Mouse (Mus musculus): Measurements from ENCODE around the gene Nckap5. TPM values are rescaled to one million over a fixed set of nuclear protein-coding genes. Genes with fewer than 3 reads are reported as not detected.

Gene Nckap5
- polyA plus RNA-seq, 1 experiment, result 0.49 TPM

DNA sequence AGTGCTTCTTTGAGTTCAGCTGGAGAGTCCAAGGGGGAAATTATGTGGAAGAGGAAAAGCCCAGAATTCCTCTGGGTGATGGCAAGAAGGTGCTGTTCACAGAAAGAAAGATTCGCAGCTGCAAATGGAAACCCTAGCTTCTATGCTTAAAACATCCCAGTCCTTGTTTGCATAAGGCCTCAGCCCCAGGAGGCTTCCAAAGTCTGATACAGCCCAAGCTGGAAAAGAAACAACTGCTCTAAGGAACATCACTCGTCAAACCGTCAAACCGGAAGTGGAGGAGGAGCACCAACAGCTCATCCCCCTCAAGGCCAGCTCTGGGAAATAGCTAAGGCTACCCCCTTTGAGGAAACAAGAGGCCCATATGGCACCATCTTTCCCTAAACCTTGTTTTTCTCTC, 286.1 kb downstream of the Nckap5 start:
- no peaks in the 10 kb centered on the region for H3K36me3 ChIP-seq (replicated peaks; ENCODE audit: low read length)
- peaks cover 9% of the 10 kb centered on the region for H3K27me3 ChIP-seq (replicated peaks)
- H3K4me3 ChIP-seq (replicated peaks), result no peak overlapping the region
- peaks cover 9% of the 10 kb centered on the region; the same call in 1 of the 2 replicates for H3K9me3 ChIP-seq
- 0 out of 2 replicates have a peak, but pooled peaks cover 3% of the 10 kb centered on the region for H3K4me1 ChIP-seq
- TF ChIP-seq FLI1 (IDR thresholded peaks at IDR 0.05; ENCODE audit: low read length), result no peak
- TF ChIP-seq GATA1 (IDR thresholded peaks at IDR 0.05; ENCODE audit: borderline replicate concordance, low read length), result no peak

DNA sequence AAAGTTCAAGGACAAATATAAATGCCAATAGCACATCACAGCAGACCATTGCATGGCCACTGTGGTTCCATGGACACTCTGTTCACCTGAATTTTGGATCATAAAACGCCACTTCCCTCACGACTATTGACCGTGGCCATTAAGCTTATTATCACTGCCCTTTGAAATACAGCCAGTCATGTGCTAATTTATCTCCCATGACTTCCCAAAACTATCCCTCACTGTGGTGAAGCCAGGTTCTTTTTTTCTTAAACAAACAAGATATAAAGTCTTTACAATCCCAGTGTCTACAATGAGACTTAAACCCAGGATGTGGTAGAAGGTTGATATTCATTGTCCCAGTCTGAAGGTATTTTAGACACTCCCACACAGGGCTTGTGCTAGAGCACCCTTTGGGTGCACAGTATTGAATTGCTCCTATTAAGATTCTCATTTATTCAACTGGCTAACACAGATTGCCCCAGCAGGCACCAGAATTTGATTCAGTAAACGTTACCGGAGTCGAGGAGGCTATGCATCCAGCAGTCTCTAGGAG, 293.3 kb downstream of the Nckap5 start:
- H3K36me3 ChIP-seq (replicated peaks; ENCODE audit: low read length), result no peaks in the 10 kb centered on the region
- H3K4me3 ChIP-seq (replicated peaks), result no peak overlapping the region
- TF ChIP-seq GATA1 (IDR thresholded peaks at IDR 0.05; ENCODE audit: borderline replicate concordance, low read length) (no peak), FLI1 (IDR thresholded peaks at IDR 0.05; ENCODE audit: low read length) (no peak)
- H3K9me3 ChIP-seq, result peaks cover 5% of the 10 kb centered on the region; the same call in 1 of the 2 replicates
- H3K4me1 ChIP-seq, result peaks cover 3% of the 10 kb centered on the region
- H3K27me3 ChIP-seq (replicated peaks), result peaks cover 10% of the 10 kb centered on the region

DNA sequence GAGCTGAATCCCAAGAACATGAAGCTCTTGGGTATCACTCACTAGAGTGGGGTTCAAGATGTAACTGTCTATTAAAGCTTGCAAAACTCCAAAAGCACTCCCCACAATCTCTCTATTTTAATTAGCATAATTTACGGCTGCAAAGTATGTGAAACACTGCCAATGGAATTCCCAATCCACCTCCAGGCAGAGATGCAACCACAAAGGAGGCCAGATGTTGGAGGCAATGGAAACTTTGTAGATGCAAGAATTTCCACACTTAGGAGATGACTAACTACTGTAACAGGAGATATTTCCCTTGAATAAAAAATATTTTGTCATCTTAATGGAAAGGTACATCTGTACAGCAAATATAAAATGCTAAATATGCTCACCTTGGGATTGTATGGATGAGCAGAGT, 295.1 kb downstream of the Nckap5 start:
- Histone ChIP-seq H3K4me1 (peaks cover 3% of the 10 kb centered on the region), H3K36me3 (replicated peaks; ENCODE audit: low read length) (no peaks in the 10 kb centered on the region)

DNA sequence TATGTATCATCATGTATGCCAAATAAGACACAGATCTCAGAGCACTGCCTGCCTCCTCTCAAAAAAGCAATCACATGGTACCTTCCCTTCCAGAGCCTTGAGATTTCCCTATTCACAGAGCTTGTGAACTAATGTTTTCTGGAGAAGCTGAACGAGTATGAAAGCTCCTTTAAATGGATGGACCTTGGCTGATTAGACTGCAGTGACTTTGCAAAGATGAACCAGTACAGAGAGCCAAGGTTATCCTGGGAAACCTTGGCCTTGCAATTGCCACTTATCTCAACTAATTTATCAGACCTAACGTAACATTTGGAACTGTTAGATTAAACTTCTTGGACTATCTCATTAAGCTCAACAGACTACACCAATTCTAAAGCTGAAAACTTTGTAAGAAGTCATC, 296.6 kb downstream of the Nckap5 start:
- TF ChIP-seq GATA1 (IDR thresholded peaks at IDR 0.05; ENCODE audit: borderline replicate concordance, low read length) (no peak), FLI1 (IDR thresholded peaks at IDR 0.05; ENCODE audit: low read length) (no peak)
- Histone ChIP-seq H3K4me3 (replicated peaks) (no peak overlapping the region), H3K27me3 (replicated peaks) (peaks cover 2% of the 10 kb centered on the region), H3K9me3 (no peaks in the 10 kb centered on the region), H3K36me3 (replicated peaks; ENCODE audit: low read length) (no peaks in the 10 kb centered on the region), H3K4me1 (peaks cover 3% of the 10 kb centered on the region)

More for the DNA sequence above, 295.1 kb downstream of the Nckap5 start:
- H3K4me3 ChIP-seq (replicated peaks), result no peak overlapping the region
- peaks cover 5% of the 10 kb centered on the region; the same call in 1 of the 2 replicates for H3K9me3 ChIP-seq
- H3K27me3 ChIP-seq (replicated peaks), result peaks cover 10% of the 10 kb centered on the region
- TF ChIP-seq FLI1 (IDR thresholded peaks at IDR 0.05; ENCODE audit: low read length) (no peak), GATA1 (IDR thresholded peaks at IDR 0.05; ENCODE audit: borderline replicate concordance, low read length) (no peak)

DNA sequence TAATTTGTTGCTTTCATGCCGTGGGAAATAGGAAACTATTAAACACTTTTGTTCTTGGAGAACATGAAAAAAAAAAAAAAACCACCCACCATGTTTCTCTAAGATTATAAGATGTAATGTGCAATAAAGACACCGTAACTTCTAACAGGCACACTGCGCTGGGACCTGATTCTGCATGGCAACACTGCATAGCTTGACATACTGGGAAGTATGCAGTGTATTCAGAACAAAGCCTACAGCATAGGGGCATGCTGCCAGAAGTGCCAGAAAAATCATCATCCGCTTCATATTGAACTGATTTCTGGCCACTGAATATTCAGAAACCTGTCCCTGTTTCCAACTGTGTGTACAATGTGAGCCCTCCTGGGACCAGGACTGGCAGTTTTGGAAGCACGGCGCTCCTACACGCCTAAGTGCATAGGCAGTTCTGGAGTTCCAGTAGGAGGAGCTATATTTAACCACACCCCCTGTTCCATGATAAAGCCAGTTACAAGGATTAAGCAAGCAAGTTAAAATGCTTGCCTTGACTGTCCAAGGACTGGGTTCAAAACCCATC, 302.5 kb downstream of the Nckap5 start:
- no peaks in the 10 kb centered on the region for H3K36me3 ChIP-seq (replicated peaks; ENCODE audit: low read length)
- TF ChIP-seq GATA1 (IDR thresholded peaks at IDR 0.05; ENCODE audit: borderline replicate concordance, low read length), result no peak
- TF ChIP-seq FLI1 (IDR thresholded peaks at IDR 0.05; ENCODE audit: low read length), result no peak
- H3K4me3 ChIP-seq (replicated peaks), result no peak overlapping the region
- H3K9me3 ChIP-seq, result no peaks in the 10 kb centered on the region
- no peaks in the 10 kb centered on the region for H3K27me3 ChIP-seq (replicated peaks)
- peaks cover 2% of the 10 kb centered on the region; the same call in 1 of the 2 replicates for H3K4me1 ChIP-seq

DNA sequence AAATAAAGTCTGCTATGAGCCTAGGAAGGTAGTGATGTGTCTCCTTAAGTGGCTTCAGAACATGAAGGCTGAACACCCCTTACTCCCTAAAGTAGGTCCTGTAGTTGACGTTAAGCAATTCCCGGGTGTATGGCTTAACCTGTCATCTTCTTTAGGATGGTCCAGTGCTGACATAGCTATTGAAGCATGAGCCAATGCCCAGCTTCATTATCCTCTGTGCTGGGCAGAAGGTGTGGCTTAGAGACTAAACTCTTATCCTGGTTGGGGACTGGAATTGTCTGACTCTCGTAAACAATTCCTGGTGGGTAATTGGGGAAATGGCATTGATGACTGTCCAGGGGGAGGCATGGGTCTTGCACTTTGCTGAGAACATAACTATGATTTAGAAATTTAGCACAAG, 312.5 kb downstream of the Nckap5 start:
- TF ChIP-seq FLI1 (IDR thresholded peaks at IDR 0.05; ENCODE audit: low read length), result no peak
- no peak for TF ChIP-seq GATA1 (IDR thresholded peaks at IDR 0.05; ENCODE audit: borderline replicate concordance, low read length)
- Histone ChIP-seq H3K4me3 (replicated peaks) (no peak overlapping the region), H3K27me3 (replicated peaks) (no peaks in the 10 kb centered on the region), H3K9me3 (peaks cover 5% of the 10 kb centered on the region; the same call in 1 of the 2 replicates), H3K36me3 (replicated peaks; ENCODE audit: low read length) (no peaks in the 10 kb centered on the region), H3K4me1 (peaks cover 3% of the 10 kb centered on the region; the same call in 1 of the 2 replicates)

DNA sequence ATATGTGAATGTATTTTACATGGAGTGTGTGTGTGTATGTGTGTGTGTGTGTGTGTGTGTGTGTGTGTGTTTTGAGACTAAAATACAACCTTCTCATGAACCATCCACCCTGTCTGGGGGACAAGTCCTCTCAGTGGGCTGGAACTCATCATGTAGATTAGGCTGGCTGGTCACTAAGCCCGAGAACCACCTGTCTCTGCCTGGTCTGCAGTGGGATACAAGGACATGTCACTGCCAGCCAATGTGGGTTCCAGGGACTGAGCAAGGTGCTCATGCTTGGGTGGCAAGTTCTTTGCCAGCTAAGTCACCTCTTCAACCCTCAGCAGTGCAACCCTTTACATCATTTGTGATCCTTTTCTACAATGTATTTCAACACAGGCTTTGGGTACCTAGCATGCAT, 313.2 kb downstream of the Nckap5 start:
- no peaks in the 10 kb centered on the region for H3K36me3 ChIP-seq (replicated peaks; ENCODE audit: low read length)
- no peak overlapping the region for H3K4me3 ChIP-seq (replicated peaks)
- no peak for TF ChIP-seq FLI1 (IDR thresholded peaks at IDR 0.05; ENCODE audit: low read length)
- no peak for TF ChIP-seq GATA1 (IDR thresholded peaks at IDR 0.05; ENCODE audit: borderline replicate concordance, low read length)
- peaks cover 5% of the 10 kb centered on the region; the same call in 1 of the 2 replicates for H3K9me3 ChIP-seq
- no peaks in the 10 kb centered on the region for H3K27me3 ChIP-seq (replicated peaks)
- no peaks in the 10 kb centered on the region for H3K4me1 ChIP-seq

DNA sequence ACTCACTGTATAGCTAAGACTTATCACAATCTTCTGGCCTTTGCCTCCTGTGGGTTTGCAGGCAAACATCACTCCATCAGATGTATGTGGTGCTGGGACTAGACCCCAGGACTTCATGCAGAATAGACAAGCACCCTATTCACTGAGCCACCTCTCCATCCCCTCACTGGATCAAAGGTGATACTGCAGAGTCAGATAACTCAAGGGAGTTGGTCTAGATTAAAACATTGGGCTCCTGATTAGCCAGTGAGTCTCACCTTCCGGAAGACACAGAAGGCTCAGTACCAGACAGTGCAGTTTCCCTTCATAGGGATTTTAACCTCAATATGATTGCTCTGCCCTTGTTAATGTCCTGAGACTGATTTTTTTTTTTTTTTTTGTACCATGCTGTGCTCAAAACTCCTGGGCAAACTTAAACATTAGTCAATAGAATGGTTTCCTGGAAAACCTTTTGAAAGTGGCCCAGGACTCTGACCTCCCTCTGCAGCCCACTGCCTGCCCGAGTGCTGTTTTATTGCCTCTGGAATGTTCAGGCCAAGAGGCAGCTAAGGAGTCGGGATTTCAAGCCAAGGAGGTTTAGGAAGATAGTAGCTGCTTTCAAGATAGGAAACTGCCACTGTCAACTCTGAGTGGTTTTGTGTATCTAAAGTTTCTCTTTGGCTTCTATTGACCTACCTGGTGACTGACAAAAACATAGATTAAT, 315.4 kb downstream of the Nckap5 start:
- no peaks in the 10 kb centered on the region for H3K9me3 ChIP-seq
- H3K27me3 ChIP-seq (replicated peaks), result no peaks in the 10 kb centered on the region
- TF ChIP-seq FLI1 (IDR thresholded peaks at IDR 0.05; ENCODE audit: low read length), result no peak
- no peak for TF ChIP-seq GATA1 (IDR thresholded peaks at IDR 0.05; ENCODE audit: borderline replicate concordance, low read length)
- no peaks in the 10 kb centered on the region for H3K36me3 ChIP-seq (replicated peaks; ENCODE audit: low read length)
- no peak overlapping the region for H3K4me3 ChIP-seq (replicated peaks)
- H3K4me1 ChIP-seq, result no peaks in the 10 kb centered on the region

DNA sequence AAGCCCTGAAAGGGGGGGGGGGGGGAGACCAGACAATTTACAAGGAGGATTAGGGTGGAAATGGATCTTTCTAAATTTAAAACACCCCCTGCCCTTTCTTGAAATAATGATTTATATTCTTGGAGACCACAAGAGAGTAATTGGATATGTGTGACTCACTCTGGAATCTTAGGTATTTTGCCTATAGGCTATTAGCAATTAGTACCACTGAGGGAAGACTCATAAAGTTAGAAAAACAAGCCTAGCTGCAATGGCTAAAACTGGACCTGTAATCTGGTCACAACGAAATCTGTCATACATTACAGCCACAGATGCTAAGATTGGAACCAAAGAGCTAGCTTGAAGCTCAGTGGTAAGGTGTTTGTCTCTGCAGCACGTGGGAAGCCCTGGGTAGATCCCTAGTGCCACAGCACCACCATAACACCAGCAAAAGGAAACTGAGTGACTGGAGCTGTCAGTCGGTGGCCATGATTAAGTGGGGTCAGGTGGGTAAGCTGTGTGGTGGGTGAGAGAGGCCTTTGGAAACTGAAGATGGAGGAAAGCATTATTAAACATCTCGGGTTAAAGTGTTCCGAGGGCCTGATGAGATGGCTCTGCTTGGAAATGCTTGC, 318.7 kb downstream of the Nckap5 start:
- H3K27me3 ChIP-seq (replicated peaks), result no peaks in the 10 kb centered on the region
- 0 out of 2 replicates have a peak, but pooled peaks cover 4% of the 10 kb centered on the region for H3K4me1 ChIP-seq
- H3K36me3 ChIP-seq (replicated peaks; ENCODE audit: low read length), result no peaks in the 10 kb centered on the region
- TF ChIP-seq GATA1 (IDR thresholded peaks at IDR 0.05; ENCODE audit: borderline replicate concordance, low read length) (no peak), FLI1 (IDR thresholded peaks at IDR 0.05; ENCODE audit: low read length) (no peak)
- peaks cover 7% of the 10 kb centered on the region for H3K9me3 ChIP-seq
- H3K4me3 ChIP-seq (replicated peaks), result no peak overlapping the region

Measured in megakaryocyte, embryonic 14.5 days (primary cell).